Mouse (Mus musculus) heart, postnatal 10 days (tissue): ENCODE data around the gene Fgd5. TPM values are rescaled to one million over a fixed set of nuclear protein-coding genes. Genes with fewer than 3 reads are reported as not detected.
"Not testable (repeated sequence)": the region's sequence is repeated elsewhere in the genome, so short reads cannot be mapped to it uniquely, and the experiment has no call there.

Experiments used
- DNase-seq, 2 experiments: peaks; one replicate each; pipeline ENCODE4 v3.0.0; 2021
- intact Hi-C: fragments of 180-260 bp; cut with DNase I; formaldehyde crosslinking; loops from one replicate; pipeline ENCODE4 v1.15.1; 2025
- total RNA-seq, 2 experiments: library from RNA; stranded (reverse); gene quantifications; 2 replicates each; pipeline ENCODE4 v1.2.3; 2021

Gene Fgd5
- 10 to 100 TPM; 34.1 to 38.2 TPM for total RNA-seq

DNA sequence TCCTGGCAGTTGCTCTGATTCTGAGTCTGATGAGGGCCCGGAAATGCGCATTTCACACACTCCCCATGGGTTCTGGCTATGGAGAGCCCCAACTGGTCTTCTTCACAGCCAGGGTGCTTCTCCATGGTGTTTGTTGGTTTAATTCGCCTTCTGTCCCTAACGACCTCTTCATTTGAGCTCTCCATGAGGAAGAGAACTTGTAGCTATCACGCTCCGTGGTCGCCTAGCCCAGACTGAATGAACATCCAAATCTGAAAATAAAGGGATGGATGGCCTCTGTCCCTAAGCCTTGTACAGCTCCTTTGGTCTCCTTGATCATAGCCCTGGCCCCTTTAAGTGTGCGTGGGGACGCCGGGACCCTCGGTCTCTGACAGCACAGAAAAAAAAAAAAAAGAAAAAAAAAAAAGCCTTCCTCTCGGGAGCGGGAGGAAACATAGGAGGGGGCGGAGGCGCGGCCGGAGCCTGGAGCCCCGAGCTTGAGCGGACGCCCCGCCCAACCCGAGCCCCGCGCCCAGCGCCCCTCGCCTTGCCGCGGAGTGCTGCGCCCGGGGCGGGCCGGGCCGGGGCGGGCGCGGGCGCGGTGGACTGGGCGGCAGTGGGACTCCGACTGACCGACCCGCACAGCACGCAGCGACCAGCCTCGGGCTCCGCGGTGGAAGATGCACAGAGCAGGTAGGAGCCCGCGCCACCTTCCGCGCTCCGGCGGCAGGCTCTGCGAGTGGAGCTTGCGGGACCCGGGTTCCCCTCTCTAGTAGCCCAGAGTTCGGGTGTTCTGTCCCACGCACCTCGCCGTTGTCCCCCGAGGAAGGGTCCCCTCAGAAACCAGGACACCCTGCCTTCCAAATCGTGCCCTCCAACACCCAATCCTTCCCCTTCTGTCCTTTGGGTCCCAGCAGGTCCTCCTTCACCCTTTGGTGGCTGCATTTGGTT lies at the start of gene Fgd5:
Gene Fgd5, plus strand, starts transcription at position 508 of the 930 bp plus-strand sequence.
- DNase-seq, result peak; percentile 42 to 56
- intact Hi-C loops, result loop anchor here (2.0 kb wide), 2 partner anchors 18 to 88 kb away; no protein-coding TSS in a partner anchor

- intact Hi-C loops, result no loop called here
- DNase-seq, result no peak
These were observed 47.4 kb upstream of the Fgd5 start for GRCm38 (mm10) chr6:91931231-91931630.

GRCm38 (mm10) chr6:91938491-91938890 lies 40.2 kb upstream of the Fgd5 start:
- no peak for DNase-seq
- intact Hi-C loops, result no loop called here

DNA sequence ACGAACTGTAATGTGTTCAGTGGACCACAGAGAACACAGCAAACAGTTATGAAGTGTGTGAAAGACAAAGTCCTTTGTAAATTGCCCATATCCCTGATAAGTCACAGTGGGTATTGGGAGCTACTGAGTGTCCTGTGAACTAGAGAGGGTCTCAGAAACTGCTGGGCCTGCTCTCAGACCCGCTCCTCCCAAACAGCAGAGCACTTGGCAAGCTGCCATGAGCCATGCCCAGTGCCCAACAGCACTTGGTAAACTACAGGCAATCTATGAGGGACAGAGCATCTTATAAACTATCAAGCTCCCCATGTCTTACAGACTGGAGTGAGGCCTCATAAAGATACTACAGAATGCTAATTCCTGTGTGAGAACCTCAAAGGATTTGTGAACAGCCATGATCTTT lies 30.3 kb upstream of the Fgd5 start:
- DNase-seq, result no peak
- intact Hi-C loops, result no loop called here

DNA sequence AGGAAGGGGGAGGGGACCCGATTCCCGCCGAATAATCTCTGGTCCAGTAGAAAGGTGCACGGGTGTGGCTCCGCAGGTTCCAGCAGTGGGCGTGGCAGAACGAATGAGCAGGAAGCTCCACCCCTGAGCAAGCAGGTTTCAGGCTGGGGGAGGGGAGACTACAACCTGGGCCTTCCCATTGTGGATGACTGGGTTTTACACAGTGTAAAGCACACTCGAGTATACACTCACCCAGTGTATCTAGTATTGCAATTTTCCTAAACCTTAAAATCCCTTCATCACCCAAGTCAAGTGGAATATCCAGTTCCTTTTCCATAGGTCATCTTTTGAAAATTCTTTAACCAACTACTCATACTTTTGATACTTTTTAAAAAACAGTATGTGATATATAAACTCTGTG lies 20.7 kb upstream of the Fgd5 start:
- intact Hi-C loops, result not testable (repeated sequence)

DNA sequence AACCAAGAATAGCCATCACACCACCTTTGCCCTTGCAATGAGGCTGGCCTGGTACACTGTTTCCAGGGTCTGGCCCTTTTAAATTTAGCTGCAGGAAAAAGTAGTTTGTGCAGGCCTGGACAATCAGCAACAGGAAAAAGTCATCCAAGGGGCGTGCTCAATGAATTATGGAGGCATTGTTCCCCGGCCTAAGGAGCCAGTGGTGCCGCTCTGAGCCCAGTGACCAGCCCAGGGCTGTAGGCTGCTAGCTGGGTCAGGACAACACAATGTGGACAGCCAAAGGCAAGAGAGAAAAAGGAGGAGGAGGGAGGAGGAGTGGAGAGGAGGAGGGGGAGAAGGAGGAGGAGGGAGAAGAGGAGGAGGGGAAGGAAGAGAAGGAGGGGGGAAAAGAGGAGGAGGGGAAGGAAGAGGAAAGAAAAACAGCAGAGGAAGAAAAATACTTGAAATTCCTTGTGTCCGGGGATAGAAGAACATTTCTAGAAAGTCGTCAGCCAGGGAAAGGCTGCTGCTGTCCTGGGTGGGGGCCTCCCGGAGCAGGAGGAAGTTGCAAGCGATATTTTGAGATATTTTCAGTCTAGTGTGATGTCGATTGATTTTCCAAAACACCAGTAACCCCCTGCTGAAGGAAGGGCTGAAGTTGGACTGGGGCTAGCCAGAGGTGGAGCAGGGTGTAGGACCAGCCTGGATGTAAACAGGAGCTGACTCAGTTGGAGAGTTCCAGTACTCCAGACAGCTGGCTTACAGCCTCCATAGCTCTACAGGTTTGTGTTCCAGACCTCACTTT lies 18.5 kb upstream of the Fgd5 start:
- DNase-seq, result peak; percentile 63 to 69
- intact Hi-C loops, result loop anchor here (2.0 kb wide), 1 partner anchor 19 kb away; the partner anchor contains the start of gene Fgd5

More for the DNA sequence above, 20.7 kb upstream of the Fgd5 start:
- DNase-seq, result not testable (repeated sequence)

DNA sequence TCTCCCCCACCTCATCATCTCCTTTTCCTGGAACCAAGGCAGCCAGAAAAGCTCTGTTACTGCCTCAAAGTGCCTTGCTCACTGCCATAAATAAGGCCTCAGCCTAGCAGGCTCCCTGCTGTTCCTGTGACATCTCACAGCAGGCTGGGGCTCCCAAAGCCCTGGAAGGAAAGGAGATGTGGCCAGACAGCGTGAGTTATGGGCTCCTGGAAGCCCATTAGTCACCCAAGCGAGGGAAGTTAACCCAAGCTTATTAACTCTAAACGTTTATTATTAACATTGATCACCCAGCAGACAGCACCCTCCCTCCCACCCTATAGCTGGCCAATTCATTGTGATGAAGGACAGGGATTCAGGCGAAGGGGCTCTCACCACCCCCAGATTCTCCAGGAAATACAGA lies 15.2 kb upstream of the Fgd5 start:
- no peak for DNase-seq
- intact Hi-C loops, result no loop called here

GRCm38 (mm10) chr6:91965060-91965459 lies 13.6 kb upstream of the Fgd5 start:
- DNase-seq, result no peak
- intact Hi-C loops, result no loop called here

- intact Hi-C loops, result no loop called here
- DNase-seq, result no peak
These were observed 12.7 kb upstream of the Fgd5 start for GRCm38 (mm10) chr6:91966006-91966405.

GRCm38 (mm10) chr6:91972201-91972646 lies 6.5 kb upstream of the Fgd5 start:
- DNase-seq, result peak; percentile 77 to 80
- intact Hi-C loops, result no loop called here

DNA sequence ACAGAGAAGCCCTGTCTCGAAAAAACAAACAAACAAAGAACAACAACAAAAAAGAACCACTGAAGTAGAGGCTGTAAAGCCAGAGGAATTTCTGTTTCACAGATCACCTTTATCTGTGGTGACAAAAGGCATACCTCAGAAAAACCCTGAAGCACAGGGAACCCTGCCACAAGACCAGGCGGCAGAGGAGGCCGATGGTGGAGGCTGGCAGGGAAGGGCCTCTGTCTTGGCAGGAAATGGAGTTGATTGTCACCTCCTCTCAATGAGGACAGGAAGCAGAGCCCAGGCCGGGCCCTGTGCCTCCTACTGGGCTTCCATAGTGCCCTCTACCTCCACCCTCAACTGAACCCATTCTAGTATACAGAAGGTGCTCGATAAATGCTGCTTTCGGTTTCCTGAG lies 4.7 kb upstream of the Fgd5 start:
- intact Hi-C loops, result no loop called here
- DNase-seq, result no peak

- peak in 1 of 2 experiments; percentile 17 for DNase-seq
- intact Hi-C loops, result loop anchor here (2.0 kb wide), 2 partner anchors 19 to 87 kb away; no protein-coding TSS in a partner anchor
These were observed 771 bp downstream of the Fgd5 start for GRCm38 (mm10) chr6:91979301-91979996.

GRCm38 (mm10) chr6:91980011-91980410 lies 1.3 kb downstream of the Fgd5 start:
- intact Hi-C loops, result loop anchor here (5.0 kb wide), 1 partner anchor 78 kb away; the partner anchor contains the start of gene 4930590J08Rik
- DNase-seq, result no peak

- no peak for DNase-seq
- intact Hi-C loops, result no loop called here
These were observed 11.4 kb downstream of the Fgd5 start for GRCm38 (mm10) chr6:91990101-91990500.

GRCm38 (mm10) chr6:91992823-91993222 lies 14.1 kb downstream of the Fgd5 start:
- intact Hi-C loops, result no loop called here
- DNase-seq, result no peak

- DNase-seq, result no peak
- intact Hi-C loops, result no loop called here
These were observed 15.3 kb downstream of the Fgd5 start for GRCm38 (mm10) chr6:91993795-91994505.

DNA sequence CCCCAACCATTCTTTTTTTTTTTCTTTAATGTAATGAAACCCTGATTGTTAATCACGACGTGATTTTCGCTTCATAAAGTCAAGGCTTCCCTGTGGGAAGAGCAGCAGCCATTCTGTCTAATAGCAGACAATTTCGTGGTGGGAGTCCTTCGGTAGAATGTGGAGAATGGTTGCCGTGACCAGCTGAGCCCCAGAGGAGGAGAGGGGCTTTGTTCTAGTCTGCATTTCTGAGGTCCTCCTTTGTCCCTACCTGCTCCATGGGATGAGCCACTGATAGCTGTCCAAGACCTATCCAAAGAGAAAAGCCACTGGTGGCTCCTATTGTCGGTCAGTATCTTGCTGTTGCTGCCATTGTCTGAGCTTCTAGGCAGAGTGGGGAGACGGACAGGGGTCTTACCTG lies 17.4 kb downstream of the Fgd5 start:
- intact Hi-C loops, result no loop called here
- DNase-seq, result no peak

- intact Hi-C loops, result no loop called here
- peak in 1 of 2 experiments; percentile 21 for DNase-seq
These were observed 24.0 kb downstream of the Fgd5 start for GRCm38 (mm10) chr6:92002558-92003285.

- intact Hi-C loops, result no loop called here
- DNase-seq, result no peak
These were observed 25.0 kb downstream of the Fgd5 start for GRCm38 (mm10) chr6:92003646-92004045.
